Mouse (Mus musculus): ENCODE data around the gene Hsd17b13. TPM values are rescaled to one million over a fixed set of nuclear protein-coding genes. Genes with fewer than 3 reads are reported as not detected.
"Not testable (repeated sequence)": the region's sequence is repeated elsewhere in the genome, so short reads cannot be mapped to it uniquely, and the experiment has no call there.

Hsd17b13 gene
- polyA plus RNA-seq, 1 experiment from 2014 or later: not detected

GRCm38 (mm10) chr5:103971051-103971450 lies 6.2 kb downstream of the Hsd17b13 start:
- Histone ChIP-seq H3K9me3 (replicated peaks; ENCODE audit: control insufficient read depth, low read length, poor library complexity, severe bottlenecking) (no peaks in the 10 kb centered on the region), H3K4me1 (ENCODE audit: control insufficient read depth, insufficient read depth, low read length) (no peaks in the 10 kb centered on the region), H3K9ac (ENCODE audit: low read depth, low read length) (no peak overlapping the region), H3K4me3 (ENCODE audit: low read depth, low read length) (no peak overlapping the region), H3K36me3 (ENCODE audit: control insufficient read depth, insufficient read depth, low read length) (no peaks in the 10 kb centered on the region), H3K27me3 (ENCODE audit: control insufficient read depth, insufficient read depth, low read depth, low read length) (no peaks in the 10 kb centered on the region), H3K27ac (ENCODE audit: low read length) (no peak overlapping the region), H3K4me2 (ENCODE audit: low read length) (no peak overlapping the region)
- no peak for ATAC-seq
- WGBS: 67% methylated on average over 5 of the region's 5 CpGs

- Histone ChIP-seq H3K9me3 (replicated peaks; ENCODE audit: control insufficient read depth, low read length, poor library complexity, severe bottlenecking) (no peaks in the 10 kb centered on the region), H3K4me2 (ENCODE audit: low read length) (no peak overlapping the region), H3K27ac (ENCODE audit: low read length) (no peak overlapping the region), H3K9ac (ENCODE audit: low read depth, low read length) (no peak overlapping the region), H3K36me3 (ENCODE audit: control insufficient read depth, insufficient read depth, low read length) (no peaks in the 10 kb centered on the region), H3K27me3 (ENCODE audit: control insufficient read depth, insufficient read depth, low read depth, low read length) (no peaks in the 10 kb centered on the region), H3K4me1 (ENCODE audit: control insufficient read depth, insufficient read depth, low read length) (no peaks in the 10 kb centered on the region), H3K4me3 (ENCODE audit: low read depth, low read length) (no peak overlapping the region)
- WGBS: 81% methylated on average over 1 of the region's 1 CpGs
- ATAC-seq: no peak
Observed at GRCm38 (mm10) chr5:103962935-103963429, 14.2 kb downstream of the Hsd17b13 start.

GRCm38 (mm10) chr5:103954638-103955037 lies 22.6 kb downstream of the Hsd17b13 start:
- Histone ChIP-seq H3K27me3 (ENCODE audit: control insufficient read depth, insufficient read depth, low read depth, low read length) (no peaks in the 10 kb centered on the region), H3K27ac (ENCODE audit: low read length) (no peak overlapping the region), H3K9ac (ENCODE audit: low read depth, low read length) (no peak overlapping the region), H3K4me2 (ENCODE audit: low read length) (no peak overlapping the region), H3K4me3 (ENCODE audit: low read depth, low read length) (no peak overlapping the region), H3K36me3 (ENCODE audit: control insufficient read depth, insufficient read depth, low read length) (no peaks in the 10 kb centered on the region), H3K4me1 (ENCODE audit: control insufficient read depth, insufficient read depth, low read length) (no peaks in the 10 kb centered on the region), H3K9me3 (replicated peaks; ENCODE audit: control insufficient read depth, low read length, poor library complexity, severe bottlenecking) (no peaks in the 10 kb centered on the region)
- no peak for ATAC-seq
- 80% methylated on average over 5 of the region's 5 CpGs for WGBS

GRCm38 (mm10) chr5:103953135-103954083 lies 23.8 kb downstream of the Hsd17b13 start:
- no peak for ATAC-seq
- Histone ChIP-seq H3K9me3 (replicated peaks; ENCODE audit: control insufficient read depth, low read length, poor library complexity, severe bottlenecking) (no peaks in the 10 kb centered on the region), H3K9ac (ENCODE audit: low read depth, low read length) (no peak overlapping the region), H3K27me3 (ENCODE audit: control insufficient read depth, insufficient read depth, low read depth, low read length) (no peaks in the 10 kb centered on the region), H3K36me3 (ENCODE audit: control insufficient read depth, insufficient read depth, low read length) (no peaks in the 10 kb centered on the region), H3K4me3 (ENCODE audit: low read depth, low read length) (no peak overlapping the region), H3K27ac (ENCODE audit: low read length) (no peak overlapping the region), H3K4me1 (ENCODE audit: control insufficient read depth, insufficient read depth, low read length) (no peaks in the 10 kb centered on the region), H3K4me2 (ENCODE audit: low read length) (no peak overlapping the region)
- 74% methylated on average over 10 of the region's 10 CpGs for WGBS

GRCm38 (mm10) chr5:103950138-103950537 lies 27.1 kb downstream of the Hsd17b13 start:
- not testable (repeated sequence) for H3K4me2 ChIP-seq (ENCODE audit: low read length); H3K36me3 ChIP-seq (ENCODE audit: control insufficient read depth, insufficient read depth, low read length); H3K27me3 ChIP-seq (ENCODE audit: control insufficient read depth, insufficient read depth, low read depth, low read length); H3K9ac ChIP-seq (ENCODE audit: low read depth, low read length); H3K27ac ChIP-seq (ENCODE audit: low read length); H3K4me1 ChIP-seq (ENCODE audit: control insufficient read depth, insufficient read depth, low read length); ATAC-seq; H3K4me3 ChIP-seq (ENCODE audit: low read depth, low read length); H3K9me3 ChIP-seq (replicated peaks; ENCODE audit: control insufficient read depth, low read length, poor library complexity, severe bottlenecking)
- WGBS: 96% methylated on average over 15 of the region's 15 CpGs

GRCm38 (mm10) chr5:103943183-103943582 lies 34.0 kb downstream of the Hsd17b13 start:
- Histone ChIP-seq H3K4me1 (ENCODE audit: control insufficient read depth, insufficient read depth, low read length) (peaks cover 9% of the 10 kb centered on the region; the same call in 1 of the 2 replicates), H3K9me3 (replicated peaks; ENCODE audit: control insufficient read depth, low read length, poor library complexity, severe bottlenecking) (no peaks in the 10 kb centered on the region), H3K4me2 (ENCODE audit: low read length) (no peak overlapping the region), H3K4me3 (ENCODE audit: low read depth, low read length) (no peak overlapping the region), H3K27ac (ENCODE audit: low read length) (no peak overlapping the region), H3K36me3 (ENCODE audit: control insufficient read depth, insufficient read depth, low read length) (no peaks in the 10 kb centered on the region), H3K9ac (ENCODE audit: low read depth, low read length) (no peak overlapping the region), H3K27me3 (ENCODE audit: control insufficient read depth, insufficient read depth, low read depth, low read length) (peaks cover 2% of the 10 kb centered on the region; the same call in 1 of the 2 replicates)
- no peak for ATAC-seq
- whole genome bisulfite sequencing: 22% methylated on average over 6 of the region's 6 CpGs

- Histone ChIP-seq H3K9me3 (replicated peaks; ENCODE audit: control insufficient read depth, low read length, poor library complexity, severe bottlenecking) (no peaks in the 10 kb centered on the region), H3K27ac (ENCODE audit: low read length) (no peak overlapping the region), H3K4me3 (ENCODE audit: low read depth, low read length) (no peak overlapping the region), H3K9ac (ENCODE audit: low read depth, low read length) (no peak overlapping the region), H3K4me1 (ENCODE audit: control insufficient read depth, insufficient read depth, low read length) (peaks cover 9% of the 10 kb centered on the region; the same call in 1 of the 2 replicates), H3K4me2 (ENCODE audit: low read length) (no peak overlapping the region), H3K27me3 (ENCODE audit: control insufficient read depth, insufficient read depth, low read depth, low read length) (peaks cover 2% of the 10 kb centered on the region; the same call in 1 of the 2 replicates), H3K36me3 (ENCODE audit: control insufficient read depth, insufficient read depth, low read length) (no peaks in the 10 kb centered on the region)
- 71% methylated on average over 1 of the region's 1 CpGs for WGBS
- no peak for ATAC-seq
Observed at GRCm38 (mm10) chr5:103939856-103940255, 37.4 kb downstream of the Hsd17b13 start.

- Histone ChIP-seq H3K4me3 (ENCODE audit: low read depth, low read length) (no peak overlapping the region), H3K9me3 (replicated peaks; ENCODE audit: control insufficient read depth, low read length, poor library complexity, severe bottlenecking) (no peaks in the 10 kb centered on the region), H3K4me2 (ENCODE audit: low read length) (no peak overlapping the region), H3K27ac (ENCODE audit: low read length) (no peak overlapping the region), H3K36me3 (ENCODE audit: control insufficient read depth, insufficient read depth, low read length) (no peaks in the 10 kb centered on the region), H3K9ac (ENCODE audit: low read depth, low read length) (no peak overlapping the region), H3K27me3 (ENCODE audit: control insufficient read depth, insufficient read depth, low read depth, low read length) (peaks cover 2% of the 10 kb centered on the region; the same call in 1 of the 2 replicates), H3K4me1 (ENCODE audit: control insufficient read depth, insufficient read depth, low read length) (peaks cover 9% of the 10 kb centered on the region; the same call in 1 of the 2 replicates)
- WGBS: 45% methylated on average over 7 of the region's 7 CpGs
- ATAC-seq: peak; percentile 52; the same call in 1 of the 2 replicates
Observed at GRCm38 (mm10) chr5:103939350-103939652, 37.9 kb downstream of the Hsd17b13 start.

Data from midbrain, embryonic 16.5 days (tissue).